Mouse (Mus musculus): ENCODE measurements around the gene Marco. TPM values are rescaled to one million over a fixed set of nuclear protein-coding genes. Genes with fewer than 3 reads are reported as not detected.

The Marco gene
- polyA plus RNA-seq, 1 experiment from 2014 or later = 3.1 TPM

DNA sequence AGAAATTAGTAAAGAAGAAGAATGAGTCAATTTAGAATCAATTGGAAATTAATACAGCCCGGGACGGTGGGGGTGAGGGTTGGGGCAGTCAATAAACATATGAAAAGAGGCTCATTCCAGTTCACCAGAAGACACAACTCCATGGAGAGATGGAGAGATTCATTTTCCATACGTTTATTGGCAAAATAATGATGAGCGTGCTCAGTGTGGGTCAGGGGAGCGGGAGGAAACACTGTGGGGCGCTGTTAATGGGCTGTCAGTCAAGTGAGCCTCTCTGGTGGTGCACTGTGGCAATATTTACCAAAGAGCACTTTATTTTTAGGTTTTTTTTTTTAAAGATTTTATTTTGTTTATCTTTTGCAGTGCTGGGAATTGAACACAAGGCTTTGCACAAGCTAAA lies 45.8 kb downstream of the Marco start:
- Histone ChIP-seq H3K9ac (ENCODE audit: low read depth, low read length) (no peak overlapping the region), H3K36me3 (ENCODE audit: control insufficient read depth, insufficient read depth, low read length) (no peaks in the 10 kb centered on the region), H3K27me3 (replicated peaks; ENCODE audit: control insufficient read depth, insufficient read depth, low read length) (no peaks in the 10 kb centered on the region), H3K4me2 (no peak overlapping the region), H3K9me3 (ENCODE audit: control insufficient read depth, low read length) (no peaks in the 10 kb centered on the region), H3K27ac (ENCODE audit: low read depth, low read length) (no peak overlapping the region), H3K4me1 (replicated peaks; ENCODE audit: control insufficient read depth, insufficient read depth, low read length) (no peaks in the 10 kb centered on the region), H3K4me3 (ENCODE audit: low read depth, low read length) (no peak overlapping the region)
- ATAC-seq (replicated peaks; ENCODE audit: low FRiP score) (no peak), DNase-seq (ENCODE audit: low spot score) (no peak)
- WGBS = 70% methylated on average over 6 of the region's 6 CpGs

- no peak overlapping the region for H3K4me2 ChIP-seq
- H3K9ac ChIP-seq (ENCODE audit: low read depth, low read length) = no peak overlapping the region
- no peaks in the 10 kb centered on the region for H3K36me3 ChIP-seq (ENCODE audit: control insufficient read depth, insufficient read depth, low read length)
- no peak for DNase-seq (ENCODE audit: low spot score)
- H3K4me3 ChIP-seq (ENCODE audit: low read depth, low read length) = no peak overlapping the region
- WGBS = 63% methylated on average over 5 of the region's 5 CpGs
- no peaks in the 10 kb centered on the region for H3K27me3 ChIP-seq (replicated peaks; ENCODE audit: control insufficient read depth, insufficient read depth, low read length)
- ATAC-seq (replicated peaks; ENCODE audit: low FRiP score) = no peak
- H3K4me1 ChIP-seq (replicated peaks; ENCODE audit: control insufficient read depth, insufficient read depth, low read length) = no peaks in the 10 kb centered on the region
- no peaks in the 10 kb centered on the region for H3K9me3 ChIP-seq (ENCODE audit: control insufficient read depth, low read length)
- H3K27ac ChIP-seq (ENCODE audit: low read depth, low read length) = no peak overlapping the region
Observed at GRCm38 (mm10) chr1:120458524-120458923, 46.3 kb downstream of the Marco start.

DNA sequence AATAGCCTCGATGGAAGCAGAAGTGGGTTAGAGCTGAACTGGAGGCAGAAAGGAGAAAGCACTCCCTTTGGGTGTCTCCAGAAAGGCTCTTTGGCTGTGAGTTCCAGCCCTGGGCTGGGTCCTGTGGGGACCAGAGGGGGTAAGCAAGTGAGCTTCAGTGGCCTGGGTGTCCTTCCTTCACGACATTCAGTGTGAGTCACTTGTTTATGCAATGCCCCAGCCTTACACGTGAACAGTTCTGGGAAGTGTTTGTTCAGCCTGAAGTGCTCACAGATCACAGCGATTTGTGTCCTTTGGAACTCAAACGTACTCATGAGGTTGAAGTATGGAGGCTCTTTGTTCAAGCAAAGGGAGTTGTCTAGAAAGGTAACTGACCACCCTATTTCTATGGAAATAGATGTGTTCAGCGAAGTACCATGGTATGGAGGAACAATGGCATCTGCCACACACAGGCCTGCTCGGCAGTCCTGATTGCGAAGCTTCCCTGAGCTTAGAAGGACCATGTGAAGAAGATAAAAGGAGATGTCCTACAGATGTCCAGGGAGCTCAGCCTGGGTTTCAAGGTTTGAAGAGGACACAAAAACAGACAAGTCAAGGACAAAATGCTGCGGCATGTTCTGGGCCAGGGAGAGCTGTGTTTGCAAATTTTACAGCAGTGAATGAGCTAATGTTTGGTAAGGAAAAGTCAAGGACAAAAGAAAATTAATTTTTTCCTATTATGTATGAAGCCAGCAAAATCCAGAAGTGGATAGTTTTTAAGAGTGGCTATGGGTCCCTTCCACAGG lies 53.1 kb downstream of the Marco start:
- Histone ChIP-seq H3K9me3 (ENCODE audit: control insufficient read depth, low read length) (no peaks in the 10 kb centered on the region), H3K9ac (ENCODE audit: low read depth, low read length) (no peak overlapping the region), H3K27me3 (replicated peaks; ENCODE audit: control insufficient read depth, insufficient read depth, low read length) (no peaks in the 10 kb centered on the region), H3K4me2 (no peak overlapping the region), H3K27ac (ENCODE audit: low read depth, low read length) (no peak overlapping the region), H3K36me3 (ENCODE audit: control insufficient read depth, insufficient read depth, low read length) (no peaks in the 10 kb centered on the region), H3K4me3 (ENCODE audit: low read depth, low read length) (no peak overlapping the region), H3K4me1 (replicated peaks; ENCODE audit: control insufficient read depth, insufficient read depth, low read length) (no peaks in the 10 kb centered on the region)
- ATAC-seq (replicated peaks; ENCODE audit: low FRiP score) (no peak), DNase-seq (ENCODE audit: low spot score) (no peak)
- 73% methylated on average over 9 of the region's 9 CpGs for WGBS

DNA sequence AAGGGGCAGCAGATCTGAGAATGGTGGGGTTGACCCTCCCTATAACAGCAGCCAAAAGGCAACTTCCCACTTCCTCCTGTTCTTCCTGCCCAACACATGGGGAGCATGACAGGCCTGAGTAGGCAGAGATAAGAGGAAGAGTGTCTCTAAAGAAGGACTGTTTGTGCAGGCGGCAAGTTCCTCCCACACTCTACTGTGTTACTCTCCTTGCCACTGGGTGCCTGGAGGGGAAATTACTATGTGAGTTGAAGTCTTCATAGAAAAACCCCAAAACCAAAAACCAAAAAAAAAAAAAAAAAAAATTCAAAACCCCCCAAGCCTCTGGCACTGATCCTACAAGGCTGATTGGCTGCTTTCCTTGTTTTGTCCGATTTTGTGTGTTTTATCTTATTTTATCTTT lies 55.2 kb downstream of the Marco start:
- H3K4me2 ChIP-seq = no peak overlapping the region
- H3K36me3 ChIP-seq (ENCODE audit: control insufficient read depth, insufficient read depth, low read length) = no peaks in the 10 kb centered on the region
- H3K4me3 ChIP-seq (ENCODE audit: low read depth, low read length) = no peak overlapping the region
- no peak overlapping the region for H3K9ac ChIP-seq (ENCODE audit: low read depth, low read length)
- no peak overlapping the region for H3K27ac ChIP-seq (ENCODE audit: low read depth, low read length)
- H3K4me1 ChIP-seq (replicated peaks; ENCODE audit: control insufficient read depth, insufficient read depth, low read length) = no peaks in the 10 kb centered on the region
- DNase-seq (ENCODE audit: low spot score) (no peak), ATAC-seq (replicated peaks; ENCODE audit: low FRiP score) (no peak)
- no peaks in the 10 kb centered on the region for H3K9me3 ChIP-seq (ENCODE audit: control insufficient read depth, low read length)
- WGBS = 34% methylated on average over 2 of the region's 2 CpGs
- H3K27me3 ChIP-seq (replicated peaks; ENCODE audit: control insufficient read depth, insufficient read depth, low read length) = no peaks in the 10 kb centered on the region

DNA sequence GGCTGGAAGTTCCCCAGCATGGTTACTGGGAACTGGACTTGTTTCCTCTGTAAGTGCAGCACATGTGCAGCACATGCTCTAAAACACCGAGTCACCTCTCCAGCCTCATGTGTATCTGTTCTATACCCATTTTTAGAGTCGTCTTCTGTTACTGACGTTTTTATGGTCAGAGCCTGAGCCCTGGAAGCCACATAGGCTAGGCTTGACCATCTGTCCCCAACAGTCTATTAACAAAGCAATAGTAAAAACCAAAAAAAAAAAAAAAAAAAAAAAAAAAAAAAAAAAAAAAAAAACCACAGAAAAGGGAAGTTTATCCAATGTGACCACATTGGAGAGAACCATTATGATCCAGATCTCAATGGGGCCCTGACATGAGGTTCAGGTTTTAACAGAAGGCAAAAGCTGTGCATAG lies 61.6 kb downstream of the Marco start:
- ATAC-seq (replicated peaks; ENCODE audit: low FRiP score) = no peak
- no peaks in the 10 kb centered on the region for H3K9me3 ChIP-seq (ENCODE audit: control insufficient read depth, low read length)
- no peak overlapping the region for H3K4me3 ChIP-seq (ENCODE audit: low read depth, low read length)
- H3K27ac ChIP-seq (ENCODE audit: low read depth, low read length) = no peak overlapping the region
- H3K4me1 ChIP-seq (replicated peaks; ENCODE audit: control insufficient read depth, insufficient read depth, low read length) = no peaks in the 10 kb centered on the region
- no peak overlapping the region for H3K9ac ChIP-seq (ENCODE audit: low read depth, low read length)
- no peak overlapping the region for H3K4me2 ChIP-seq
- DNase-seq (ENCODE audit: low spot score) = no peak
- 50% methylated on average over 3 of the region's 3 CpGs for WGBS
- no peaks in the 10 kb centered on the region for H3K27me3 ChIP-seq (replicated peaks; ENCODE audit: control insufficient read depth, insufficient read depth, low read length)
- no peaks in the 10 kb centered on the region for H3K36me3 ChIP-seq (ENCODE audit: control insufficient read depth, insufficient read depth, low read length)

DNA sequence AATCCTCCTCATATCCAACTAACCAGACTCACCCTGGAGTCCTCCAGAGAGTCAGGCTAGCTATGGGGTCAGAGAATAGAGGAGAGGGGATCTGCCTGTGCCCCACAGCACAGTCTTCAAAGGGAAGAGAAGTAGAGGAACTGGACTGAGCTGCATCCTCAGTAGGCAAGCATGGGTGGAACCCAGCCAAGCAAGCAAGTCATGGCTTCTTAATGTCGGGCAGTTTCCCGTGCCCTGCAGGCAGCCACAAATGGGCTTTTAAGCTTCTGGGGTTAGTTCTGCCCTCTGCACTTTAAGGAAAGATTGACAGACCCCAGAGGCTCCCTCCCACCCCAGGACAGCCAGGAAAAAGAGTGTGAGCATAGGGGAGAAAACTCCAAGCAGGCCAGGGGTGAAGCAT lies 63.2 kb downstream of the Marco start:
- Histone ChIP-seq H3K4me1 (replicated peaks; ENCODE audit: control insufficient read depth, insufficient read depth, low read length) (no peaks in the 10 kb centered on the region), H3K36me3 (ENCODE audit: control insufficient read depth, insufficient read depth, low read length) (no peaks in the 10 kb centered on the region), H3K4me3 (ENCODE audit: low read depth, low read length) (no peak overlapping the region), H3K27me3 (replicated peaks; ENCODE audit: control insufficient read depth, insufficient read depth, low read length) (no peaks in the 10 kb centered on the region), H3K9ac (ENCODE audit: low read depth, low read length) (no peak overlapping the region), H3K27ac (ENCODE audit: low read depth, low read length) (no peak overlapping the region), H3K4me2 (no peak overlapping the region), H3K9me3 (ENCODE audit: control insufficient read depth, low read length) (no peaks in the 10 kb centered on the region)
- 51% methylated on average over 2 of the region's 2 CpGs for WGBS
- ATAC-seq (replicated peaks; ENCODE audit: low FRiP score) (no peak), DNase-seq (ENCODE audit: low spot score) (no peak)

GRCm38 (mm10) chr1:120435591-120435990 lies 69.2 kb downstream of the Marco start:
- no peaks in the 10 kb centered on the region for H3K27me3 ChIP-seq (replicated peaks; ENCODE audit: control insufficient read depth, insufficient read depth, low read length)
- H3K9me3 ChIP-seq (ENCODE audit: control insufficient read depth, low read length) = no peaks in the 10 kb centered on the region
- H3K27ac ChIP-seq (ENCODE audit: low read depth, low read length) = no peak overlapping the region
- DNase-seq (ENCODE audit: low spot score) (no peak), ATAC-seq (replicated peaks; ENCODE audit: low FRiP score) (no peak)
- 83% methylated on average over 5 of the region's 5 CpGs for WGBS
- no peaks in the 10 kb centered on the region for H3K36me3 ChIP-seq (ENCODE audit: control insufficient read depth, insufficient read depth, low read length)
- H3K4me2 ChIP-seq = no peak overlapping the region
- H3K4me1 ChIP-seq (replicated peaks; ENCODE audit: control insufficient read depth, insufficient read depth, low read length) = no peaks in the 10 kb centered on the region
- H3K4me3 ChIP-seq (ENCODE audit: low read depth, low read length) = no peak overlapping the region
- no peak overlapping the region for H3K9ac ChIP-seq (ENCODE audit: low read depth, low read length)

GRCm38 (mm10) chr1:120430171-120430570 lies 74.7 kb downstream of the Marco start:
- ATAC-seq (replicated peaks; ENCODE audit: low FRiP score) = no peak
- Histone ChIP-seq H3K27ac (ENCODE audit: low read depth, low read length) (no peak overlapping the region), H3K9ac (ENCODE audit: low read depth, low read length) (no peak overlapping the region), H3K36me3 (ENCODE audit: control insufficient read depth, insufficient read depth, low read length) (no peaks in the 10 kb centered on the region), H3K4me2 (no peak overlapping the region), H3K4me3 (ENCODE audit: low read depth, low read length) (no peak overlapping the region), H3K4me1 (replicated peaks; ENCODE audit: control insufficient read depth, insufficient read depth, low read length) (no peaks in the 10 kb centered on the region), H3K27me3 (replicated peaks; ENCODE audit: control insufficient read depth, insufficient read depth, low read length) (no peaks in the 10 kb centered on the region), H3K9me3 (ENCODE audit: control insufficient read depth, low read length) (no peaks in the 10 kb centered on the region)
- no peak for DNase-seq (ENCODE audit: low spot score)
- whole genome bisulfite sequencing = 69% methylated on average over 5 of the region's 5 CpGs

GRCm38 (mm10) chr1:120425587-120425986 lies 79.2 kb downstream of the Marco start:
- H3K4me2 ChIP-seq = no peak overlapping the region
- no peaks in the 10 kb centered on the region for H3K9me3 ChIP-seq (ENCODE audit: control insufficient read depth, low read length)
- WGBS = 68% methylated on average over 8 of the region's 8 CpGs
- ATAC-seq (replicated peaks; ENCODE audit: low FRiP score) (no peak), DNase-seq (ENCODE audit: low spot score) (no peak)
- no peaks in the 10 kb centered on the region for H3K4me1 ChIP-seq (replicated peaks; ENCODE audit: control insufficient read depth, insufficient read depth, low read length)
- no peak overlapping the region for H3K4me3 ChIP-seq (ENCODE audit: low read depth, low read length)
- H3K27ac ChIP-seq (ENCODE audit: low read depth, low read length) = no peak overlapping the region
- no peaks in the 10 kb centered on the region for H3K36me3 ChIP-seq (ENCODE audit: control insufficient read depth, insufficient read depth, low read length)
- no peaks in the 10 kb centered on the region for H3K27me3 ChIP-seq (replicated peaks; ENCODE audit: control insufficient read depth, insufficient read depth, low read length)
- no peak overlapping the region for H3K9ac ChIP-seq (ENCODE audit: low read depth, low read length)

All from liver, embryonic 11.5 days (tissue).